Mouse (Mus musculus) heart, adult 2 months (tissue): ENCODE data around the gene Hoxa6. TPM values are rescaled to one million over a fixed set of nuclear protein-coding genes. Genes with fewer than 3 reads are reported as not detected.

Experiments
- DNase-seq, 2 experiments: peaks; one replicate each; pipeline ENCODE4 v3.0.0; 2021
- H3K27ac ChIP-seq: fragments of 200-600 bp; 2 replicates; pipeline ENCODE4 v1.8.1; 2022
- H3K27me3 ChIP-seq: fragments of 200-500 bp; 2 replicates; pipeline ENCODE4 v1.6.1; 2012; ENCODE audit warnings: mild to moderate bottlenecking, low read length, inconsistent platforms, mixed read lengths; ENCODE audit not compliant: control insufficient read depth, insufficient read depth
- H3K36me3 ChIP-seq: fragments of 200-500 bp; 2 replicates; pipeline ENCODE4 v1.6.1; 2012; ENCODE audit warnings: low read length, inconsistent platforms; ENCODE audit not compliant: control insufficient read depth, insufficient read depth
- H3K4me1 ChIP-seq: fragments of 200-500 bp; 2 replicates; pipeline ENCODE4 v1.6.1; 2011; ENCODE audit warnings: low read length; ENCODE audit not compliant: control insufficient read depth, insufficient read depth
- H3K4me3 ChIP-seq: fragments of 200-600 bp; 2 replicates; pipeline ENCODE4 v1.8.1; 2022
- H3K79me2 ChIP-seq: fragments of 200-500 bp; replicated peaks from 2 replicates; pipeline ENCODE4 v1.6.1; 2012; ENCODE audit warnings: mild to moderate bottlenecking, inconsistent platforms, low read length, moderate library complexity, mixed read lengths; ENCODE audit not compliant: control insufficient read depth, insufficient read depth
- H3K9ac ChIP-seq: fragments of 200-500 bp; 2 replicates; pipeline ENCODE4 v1.6.1; 2012; ENCODE audit warnings: low read depth, mild to moderate bottlenecking, control low read depth, inconsistent platforms, low read length, mixed read lengths
- CTCF ChIP-seq: fragments of 200-600 bp; IDR thresholded peaks from 2 replicates; pipeline ENCODE4 v1.8.1; 2022; ENCODE audit warnings: antibody characterized with exemption, mild to moderate bottlenecking, moderate library complexity
- EP300 ChIP-seq: fragments of 200-500 bp; IDR thresholded peaks from 2 replicates; pipeline ENCODE4 v1.6.1; 2011; ENCODE audit warnings: low read depth, low read length, control low read depth; ENCODE audit not compliant: insufficient read depth
- POLR2A ChIP-seq: fragments of 200-500 bp; IDR thresholded peaks from 2 replicates; pipeline ENCODE4 v1.6.1; 2011; ENCODE audit warnings: mild to moderate bottlenecking, low read depth, low read length, control low read depth; ENCODE audit not compliant: insufficient read depth
- WGBS: fragments of 180-500 bp; shearing (Covaris S2); methylation state at CpG from one replicate; pipeline ENCODE4 v1.1.7; 2018; 5-methylcytosine and 5-hydroxymethylcytosine counted together
- intact Hi-C: fragments of 180-260 bp; cut with DNase I; formaldehyde crosslinking; loops from one replicate; pipeline ENCODE4 v1.15.1; 2025
- polyA plus RNA-seq: library from polyadenylated mRNA; depleted of rRNA; stranded (reverse); fragments of >200 nt; gene quantifications from 2 replicates; pipeline ENCODE4 v1.2.3, GENCODE M21; 2012
- total RNA-seq, 2 experiments: library from RNA; stranded (reverse); gene quantifications; 2 replicates each; pipeline ENCODE4 v1.2.3; 2021

Hoxa6 gene
- total and polyA plus RNA-seq, 3 experiments = not detected

- Histone ChIP-seq H3K4me3 (no peak overlapping the region), H3K9ac (no peak overlapping the region), H3K4me1 (no peaks in the 10 kb centered on the region; the same call in 1 of the 2 replicates), H3K27ac (no peak overlapping the region), H3K79me2 (no peaks in the 10 kb centered on the region), H3K27me3 (peaks cover 40% of the 10 kb centered on the region), H3K36me3 (no peaks in the 10 kb centered on the region)
- 22% methylated on average over 12 of the region's 12 CpGs for WGBS
- TF ChIP-seq POLR2A (no peak), EP300 (no peak), CTCF (no peak)
- DNase-seq = no peak
- intact Hi-C loops = loop anchor here (5.0 kb wide), 1 partner anchor 1027 kb away; no protein-coding TSS in a partner anchor
Measured at GRCm38 (mm10) chr6:52209685-52210046, 1.1 kb upstream of the Hoxa6 start.

- no peak overlapping the region for H3K9ac ChIP-seq
- peak overlapping the region; percentile 22; the same call in 1 of the 2 replicates for H3K4me3 ChIP-seq
- WGBS = 16% methylated on average over 18 of the region's 18 CpGs
- no peaks in the 10 kb centered on the region; the same call in 1 of the 2 replicates for H3K4me1 ChIP-seq
- peak; percentile 7 to 18 for DNase-seq
- H3K27me3 ChIP-seq = peaks cover 42% of the 10 kb centered on the region
- no peaks in the 10 kb centered on the region for H3K36me3 ChIP-seq
- no peak for TF ChIP-seq EP300
- no peak for TF ChIP-seq POLR2A
- no peak for TF ChIP-seq CTCF
- no peaks in the 10 kb centered on the region for H3K79me2 ChIP-seq
- intact Hi-C loops = no loop called here
- no peak overlapping the region for H3K27ac ChIP-seq
Measured at GRCm38 (mm10) chr6:52208868-52209684, 554 bp upstream of the Hoxa6 start.

DNA sequence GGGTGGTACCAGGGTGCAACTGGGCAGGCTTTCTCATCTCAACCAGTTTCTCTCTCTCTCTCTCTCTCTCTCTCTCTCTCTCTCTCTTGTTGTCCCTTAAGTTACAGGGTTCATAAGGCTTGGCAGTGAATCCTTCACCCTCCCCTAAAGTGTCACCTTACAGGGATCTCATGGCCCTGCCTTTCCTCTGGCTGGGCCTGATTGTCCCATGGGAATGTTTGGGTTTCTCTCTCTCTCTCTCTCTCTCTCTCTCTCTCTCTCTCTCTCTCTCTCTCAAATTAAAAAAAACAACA is 892 bp downstream of the Hoxa6 start:
- no peaks in the 10 kb centered on the region for H3K36me3 ChIP-seq
- no peak overlapping the region for H3K27ac ChIP-seq
- H3K4me3 ChIP-seq = no peak overlapping the region
- H3K4me1 ChIP-seq = no peaks in the 10 kb centered on the region; the same call in 1 of the 2 replicates
- DNase-seq = no peak
- no peak overlapping the region for H3K9ac ChIP-seq
- intact Hi-C loops = no loop called here
- no peaks in the 10 kb centered on the region for H3K79me2 ChIP-seq
- TF ChIP-seq EP300 (no peak), CTCF (no peak), POLR2A (no peak)
- peaks cover 47% of the 10 kb centered on the region for H3K27me3 ChIP-seq

- H3K4me3 ChIP-seq = no peak overlapping the region
- DNase-seq = no peak
- no peak overlapping the region for H3K27ac ChIP-seq
- H3K27me3 ChIP-seq = peaks cover 44% of the 10 kb centered on the region
- no peaks in the 10 kb centered on the region for H3K36me3 ChIP-seq
- no peak overlapping the region for H3K9ac ChIP-seq
- no peaks in the 10 kb centered on the region for H3K79me2 ChIP-seq
- intact Hi-C loops = no loop called here
- no peaks in the 10 kb centered on the region for H3K4me1 ChIP-seq
- 13% methylated on average over 4 of the region's 4 CpGs for WGBS
- TF ChIP-seq CTCF (no peak), POLR2A (no peak), EP300 (no peak)
Measured at GRCm38 (mm10) chr6:52206882-52207683, 1.4 kb downstream of the Hoxa6 start.

DNA sequence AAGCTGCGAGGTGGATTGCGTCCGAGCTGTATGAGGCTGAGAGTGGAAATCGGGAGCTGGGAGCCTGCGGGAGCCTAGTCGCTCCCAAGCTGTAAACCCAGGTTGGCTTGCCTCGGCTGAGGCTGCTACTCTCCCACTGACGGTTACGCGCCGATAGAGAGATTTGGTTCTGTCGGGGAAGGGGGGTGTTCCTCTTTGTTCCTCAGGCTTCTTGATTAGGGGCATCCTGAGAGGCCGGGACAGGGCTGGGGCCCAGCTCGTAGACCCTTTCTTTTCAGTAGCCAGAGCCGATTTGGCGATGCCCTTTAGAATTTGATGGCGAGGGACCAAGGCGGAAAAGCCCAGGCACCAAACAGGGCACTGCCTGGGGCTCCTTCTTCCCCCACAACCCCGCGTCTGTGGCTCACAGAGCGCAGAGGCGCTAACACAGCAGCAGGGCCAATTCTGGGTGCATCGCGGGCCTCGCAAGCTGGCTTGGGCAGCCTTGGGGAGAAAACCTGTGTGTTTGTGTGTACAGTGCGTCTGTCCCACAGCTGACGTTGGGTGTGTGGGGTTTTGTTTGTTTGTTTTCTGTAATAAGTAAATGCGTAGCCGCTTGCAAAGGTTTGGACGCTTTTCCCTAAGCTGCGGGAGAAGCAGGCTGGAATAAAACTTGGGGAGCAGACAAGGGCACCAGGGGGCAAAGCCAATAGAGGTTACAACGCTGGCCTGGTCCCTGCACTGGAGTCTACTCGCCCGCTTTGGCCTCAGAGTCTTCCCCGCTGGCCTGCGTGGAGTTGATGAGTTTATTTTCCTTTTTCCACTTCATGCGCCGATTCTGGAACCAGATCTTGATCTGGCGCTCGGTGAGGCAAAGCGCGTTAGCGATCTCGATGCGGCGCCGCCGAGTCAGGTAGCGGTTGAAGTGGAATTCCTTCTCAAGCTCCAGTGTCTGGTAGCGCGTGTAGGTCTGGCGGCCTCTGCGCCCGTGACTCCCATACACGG is 2.6 kb downstream of the Hoxa6 start:
- Histone ChIP-seq H3K27ac (no peak overlapping the region), H3K27me3 (peaks cover 42% of the 10 kb centered on the region), H3K36me3 (no peaks in the 10 kb centered on the region), H3K4me3 (no peak overlapping the region), H3K79me2 (no peaks in the 10 kb centered on the region), H3K4me1 (no peaks in the 10 kb centered on the region), H3K9ac (no peak overlapping the region)
- TF ChIP-seq EP300 (no peak), CTCF (no peak), POLR2A (no peak)
- 15% methylated on average over 55 of the region's 55 CpGs for WGBS
- no peak for DNase-seq
- intact Hi-C loops = no loop called here
